ENCODE assay signal across 13 mouse cellular contexts in genomic region chr5:101828932-101829331, GRCm38 (mm10).
"Had no signal": no experiment of that assay in that cellular context is flagged by ENCODE, and none has a peak within 500 bp of the region (broad histone marks: within the 10 kb centered on the region; RNA-seq: fewer than 3 reads in every experiment).

No protein-coding gene starts in this region.

- H3K9me3 ChIP-seq: limb, embryonic 13.5 days; midbrain, embryonic 10.5 days; midbrain, embryonic 15.5 days; stomach, embryonic 15.5 days had no signal

- DNase-seq: kidney, postnatal 25 days; layer of hippocampus, adult 9-11 months; layer of hippocampus, postnatal 36 days; lung, adult 18-20 months; lung, postnatal 10 days; lung, postnatal 4 days; right cerebral cortex, postnatal 14 days; thymus, postnatal 36 days had no signal

- H3K4me3 ChIP-seq: limb, embryonic 13.5 days; midbrain, embryonic 10.5 days; midbrain, embryonic 15.5 days; stomach, embryonic 15.5 days had no signal

- H3K27me3 ChIP-seq: midbrain, embryonic 15.5 days; stomach, embryonic 15.5 days had no signal

- ATAC-seq: midbrain, embryonic 15.5 days had no signal

- H3K9ac ChIP-seq: limb, embryonic 13.5 days; liver, embryonic 14.5 days; midbrain, embryonic 15.5 days; stomach, embryonic 15.5 days had no signal

- H3K4me2 ChIP-seq: limb, embryonic 13.5 days; midbrain, embryonic 15.5 days; stomach, embryonic 15.5 days had no signal

- H3K27ac ChIP-seq: limb, embryonic 13.5 days; liver, embryonic 14.5 days; midbrain, embryonic 10.5 days; midbrain, embryonic 15.5 days; stomach, embryonic 15.5 days had no signal
